Mouse (Mus musculus) heart, embryonic 14.5 days (tissue): ENCODE results near the gene Osm. TPM values are rescaled to one million over a fixed set of nuclear protein-coding genes. Genes with fewer than 3 reads are reported as not detected.
A peak's percentile ranks its signal among the peaks of the same experiment; 100 is the strongest.

ENCODE experiments used
- ATAC-seq: fragments of 200-750 bp; cut with Nextera tagmentation; 2 replicates; pipeline ENCODE4 v1.8.0; 2017; ENCODE audit warnings: low read depth, moderate TSS enrichment; ENCODE audit not compliant: insufficient number of reproducible peaks, insufficient read depth, low FRiP score
- H3K27ac ChIP-seq, 2 experiments: fragments of 200-500 bp in 1 of 2; fragments of 300-500 bp in 1 of 2; sonication (generic) in 1 of 2; replicated peaks in 1 of 2; 2 replicates each; pipeline ENCODE4 v1.5.1; 2012 to 2014; ENCODE audit warnings: low read depth in 2 of 2, low read length in 2 of 2, control low read depth in 1 of 2, mild to moderate bottlenecking in 1 of 2, mixed read lengths in 1 of 2; ENCODE audit not compliant: control insufficient read depth in 1 of 2, insufficient read depth in 1 of 2
- H3K27me3 ChIP-seq: fragments of 300-500 bp; sonication (generic); 2 replicates; pipeline ENCODE4 v1.6.1; 2014; ENCODE audit warnings: mild to moderate bottlenecking, low read length, control low read depth; ENCODE audit not compliant: control insufficient read depth, insufficient read depth
- H3K36me3 ChIP-seq: fragments of 300-500 bp; sonication (generic); 2 replicates; pipeline ENCODE4 v1.6.1; 2014; ENCODE audit warnings: mild to moderate bottlenecking, control low read depth, low read length, mixed read lengths; ENCODE audit not compliant: control insufficient read depth, insufficient read depth
- H3K4me1 ChIP-seq, 2 experiments: fragments of 200-500 bp in 1 of 2; fragments of 300-500 bp in 1 of 2; sonication (generic) in 1 of 2; 2 replicates each; pipeline ENCODE4 v1.6.1; 2012 to 2014; ENCODE audit warnings: low read length in 2 of 2, control low read depth in 1 of 2, mixed read lengths in 1 of 2; ENCODE audit not compliant: control insufficient read depth in 2 of 2, insufficient read depth in 2 of 2
- H3K4me2 ChIP-seq: fragments of 300-500 bp; sonication (generic); 2 replicates; pipeline ENCODE4 v1.6.1; 2014; ENCODE audit warnings: mild to moderate bottlenecking, low read length
- H3K4me3 ChIP-seq, 2 experiments: fragments of 200-500 bp in 1 of 2; fragments of 300-500 bp in 1 of 2; sonication (generic) in 1 of 2; 2 replicates each; pipeline ENCODE4 v1.5.1; 2012 to 2014; ENCODE audit warnings: low read length in 2 of 2, mild to moderate bottlenecking in 2 of 2, control low read depth in 1 of 2, low read depth in 1 of 2, moderate library complexity in 1 of 2; ENCODE audit not compliant: control insufficient read depth in 1 of 2, insufficient read depth in 1 of 2
- H3K9ac ChIP-seq: fragments of 300-500 bp; sonication (generic); 2 replicates; pipeline ENCODE4 v1.6.1; 2014; ENCODE audit warnings: mild to moderate bottlenecking, low read length
- H3K9me3 ChIP-seq: fragments of 300-500 bp; sonication (generic); 2 replicates; pipeline ENCODE4 v1.6.1; 2016; ENCODE audit warnings: low read length, control low read depth; ENCODE audit not compliant: control insufficient read depth
- WGBS: fragments of 180-500 bp; shearing (Covaris S2); extraction: QIAGEN DNeasy Blood & Tissue Kit; methylation state at CpG from one replicate; pipeline ENCODE4 v1.1.7; 2014; 5-methylcytosine and 5-hydroxymethylcytosine counted together
- polyA plus RNA-seq: library from polyadenylated mRNA; unstranded; fragments of >200 nt; fragmentation: Nextera tagmentation; extraction: Ambion mirVana; gene quantifications from 2 replicates; pipeline ENCODE4 v1.2.1, GENCODE M21; 2014

The Osm gene
- polyA plus RNA-seq, 1 experiment from 2014 or later, result not detected

DNA sequence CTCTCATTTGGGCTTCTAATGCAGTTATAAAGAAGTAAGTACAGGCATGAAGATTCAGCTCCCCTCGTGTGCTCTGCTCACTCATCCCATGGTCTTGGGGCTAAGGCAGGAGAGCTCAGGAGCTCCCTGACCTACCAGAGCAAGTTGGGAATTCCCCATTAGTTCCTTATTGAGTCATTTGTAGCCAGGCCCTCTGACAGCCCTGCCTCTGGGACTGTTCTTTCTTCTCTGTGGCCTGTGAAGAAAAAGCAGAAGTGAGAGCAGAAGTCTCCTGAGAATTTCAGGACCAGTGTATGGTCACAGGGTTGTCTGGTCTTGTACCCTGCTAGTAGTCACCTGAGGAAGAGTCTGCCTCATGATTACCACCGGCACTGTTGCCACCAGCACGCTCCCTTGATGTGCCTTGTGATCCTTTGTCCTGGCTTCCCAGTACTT is 40.6 kb upstream of the Osm start:
- WGBS, result 86% methylated on average over 3 of the region's 3 CpGs
- Histone ChIP-seq H3K9ac (no peak overlapping the region), H3K4me2 (no peak overlapping the region)

DNA sequence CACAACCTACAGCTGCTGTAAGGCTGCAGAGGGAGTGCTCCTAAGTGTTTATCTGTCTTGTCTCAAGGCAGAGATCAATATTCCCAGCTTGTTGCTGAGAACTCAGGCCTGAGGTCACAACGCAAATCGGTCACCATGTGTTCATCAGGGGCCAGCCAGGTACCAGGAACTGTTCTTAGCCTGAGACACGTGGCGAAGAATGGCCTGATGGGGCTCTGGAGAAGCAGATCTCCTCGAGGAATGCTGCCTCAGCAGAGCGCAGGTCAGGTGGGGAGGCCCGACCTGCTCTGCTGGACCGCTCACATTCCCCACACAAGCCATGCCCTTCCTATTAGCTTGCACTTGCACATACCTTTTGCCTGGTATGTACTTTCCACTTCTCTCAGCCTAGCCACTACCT is 39.6 kb upstream of the Osm start:
- H3K27ac ChIP-seq, result no peak overlapping the region
- no peak overlapping the region for H3K9ac ChIP-seq

More for the DNA sequence above, 40.6 kb upstream of the Osm start:
- no peaks in the 10 kb centered on the region for H3K4me1 ChIP-seq
- H3K27ac ChIP-seq, result no peak overlapping the region
- no peaks in the 10 kb centered on the region for H3K27me3 ChIP-seq
- H3K4me3 ChIP-seq, result no peak overlapping the region
- H3K36me3 ChIP-seq, result no peaks in the 10 kb centered on the region
- ATAC-seq, result no peak
- no peaks in the 10 kb centered on the region for H3K9me3 ChIP-seq

DNA sequence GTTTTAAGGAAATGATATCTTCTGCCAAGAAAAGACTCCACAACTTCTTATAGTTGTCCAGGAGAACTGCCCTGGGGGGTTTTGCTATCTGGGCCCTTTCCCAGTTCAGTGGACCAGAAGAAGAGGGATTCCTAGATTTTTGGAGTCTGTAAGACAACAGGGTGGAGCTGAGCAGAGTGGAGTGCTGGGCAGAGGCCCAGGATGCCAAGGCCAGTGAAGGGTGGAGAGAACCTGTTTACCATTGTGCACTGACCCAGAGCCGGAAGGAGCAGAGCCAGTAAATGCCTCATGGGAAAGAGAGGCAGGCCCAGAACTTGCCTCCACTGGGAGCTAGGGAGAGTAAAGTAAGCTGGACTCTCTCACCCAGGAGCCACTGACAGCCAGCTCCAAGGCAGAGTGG is 38.5 kb upstream of the Osm start:
- Histone ChIP-seq H3K4me3 (no peak overlapping the region), H3K4me1 (0 out of 4 replicates have a peak, but pooled peaks cover 0 to under 1% of the 10 kb centered on the region in 2 experiments), H3K9me3 (no peaks in the 10 kb centered on the region), H3K27ac (no peak overlapping the region), H3K9ac (no peak overlapping the region), H3K36me3 (no peaks in the 10 kb centered on the region), H3K4me2 (no peak overlapping the region), H3K27me3 (no peaks in the 10 kb centered on the region)
- 68% methylated on average over 1 of the region's 1 CpGs for WGBS
- ATAC-seq, result no peak

More for the DNA sequence above, 39.6 kb upstream of the Osm start:
- Histone ChIP-seq H3K36me3 (no peaks in the 10 kb centered on the region), H3K4me1 (no peaks in the 10 kb centered on the region), H3K4me3 (no peak overlapping the region), H3K4me2 (no peak overlapping the region), H3K9me3 (no peaks in the 10 kb centered on the region), H3K27me3 (no peaks in the 10 kb centered on the region)
- ATAC-seq, result no peak
- 72% methylated on average over 8 of the region's 8 CpGs for WGBS

DNA sequence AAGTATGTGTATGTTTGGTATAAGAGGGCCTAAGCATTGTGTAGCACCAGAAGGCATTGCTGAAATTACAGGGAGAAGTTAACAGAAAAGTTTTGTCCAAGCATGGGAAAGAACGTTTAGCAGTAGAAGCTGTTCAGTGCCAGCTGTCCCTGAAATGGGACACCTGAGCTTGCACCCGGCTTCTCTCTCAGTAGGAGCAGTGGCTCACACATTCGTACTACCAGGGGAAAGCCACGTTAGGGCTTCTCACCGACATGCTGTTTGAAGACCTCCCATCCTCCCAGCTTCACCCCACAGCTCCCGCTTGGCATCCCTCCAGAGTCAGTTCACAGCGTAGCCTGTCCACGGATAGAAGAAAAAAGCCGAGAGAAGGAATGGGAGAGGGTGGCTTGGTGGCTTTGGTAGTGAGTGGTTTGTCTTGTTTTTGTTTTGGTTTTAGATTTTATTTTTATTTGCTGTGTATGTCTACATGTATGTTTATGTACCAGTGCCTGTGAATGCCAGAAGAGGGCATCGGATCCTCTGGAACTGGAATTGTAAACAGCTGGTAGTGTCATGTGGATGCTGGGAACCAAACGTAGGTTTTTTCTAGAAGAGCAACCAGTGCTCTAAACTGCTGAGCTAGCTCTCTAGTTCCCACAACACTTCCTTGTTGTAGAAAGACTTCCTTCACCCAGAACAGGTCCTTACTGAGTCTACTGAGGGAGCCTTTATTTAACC is 34.1 kb upstream of the Osm start:
- Histone ChIP-seq H3K27me3 (no peaks in the 10 kb centered on the region), H3K27ac (peak overlapping the region in 1 of 2 experiments; percentile 17; a peak in 1 of 4 replicates)
- 70% methylated on average over 11 of the region's 11 CpGs for WGBS

DNA sequence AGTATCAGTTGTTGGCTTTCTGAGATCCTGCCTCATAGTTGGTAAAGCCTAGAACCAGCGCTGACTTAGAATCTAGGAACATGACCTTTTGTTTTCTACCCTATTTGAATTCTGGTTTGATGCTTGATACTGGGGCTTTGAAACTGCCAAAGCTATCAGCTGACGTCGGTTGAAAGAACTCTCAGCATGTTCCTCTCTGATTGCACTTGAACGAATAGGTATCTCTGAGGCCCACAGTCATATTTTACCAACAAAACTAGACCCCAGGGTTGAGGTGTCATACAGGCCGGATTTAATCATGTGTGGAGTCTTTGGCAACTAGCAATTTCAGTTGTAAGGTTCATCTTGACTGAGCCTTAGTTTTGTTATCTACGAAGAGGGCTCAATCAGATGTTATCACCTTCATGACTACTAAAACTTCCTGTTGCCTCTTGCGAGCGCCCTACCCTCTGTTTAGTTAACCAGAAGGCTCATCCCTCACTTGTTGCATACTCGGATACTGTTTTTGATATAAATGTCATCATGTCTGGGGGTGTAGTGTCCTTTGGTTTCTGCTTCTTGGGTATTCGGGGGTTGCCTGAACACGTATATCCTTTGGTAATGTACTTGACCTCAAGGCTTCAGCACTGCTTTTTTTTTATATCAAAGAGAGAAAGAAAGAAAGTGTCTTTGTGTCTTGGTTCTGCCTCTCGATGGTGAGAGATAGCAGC is 33.1 kb upstream of the Osm start:
- peaks cover 15% of the 10 kb centered on the region for H3K36me3 ChIP-seq
- no peaks in the 10 kb centered on the region for H3K9me3 ChIP-seq
- H3K27ac ChIP-seq, result peak overlapping the region; percentile 50 to 52
- peaks cover 5 to 19% of the 10 kb centered on the region in 2 experiments for H3K4me1 ChIP-seq
- no peak overlapping the region for H3K4me3 ChIP-seq
- H3K27me3 ChIP-seq, result no peaks in the 10 kb centered on the region
- ATAC-seq, result no peak
- WGBS, result 65% methylated on average over 12 of the region's 12 CpGs
- no peak overlapping the region for H3K9ac ChIP-seq
- H3K4me2 ChIP-seq, result no peak overlapping the region

More for the DNA sequence above, 34.1 kb upstream of the Osm start:
- no peak overlapping the region for H3K4me3 ChIP-seq
- no peak overlapping the region for H3K4me2 ChIP-seq
- no peaks in the 10 kb centered on the region for H3K9me3 ChIP-seq
- peaks cover 5 to 19% of the 10 kb centered on the region in 2 experiments for H3K4me1 ChIP-seq
- H3K36me3 ChIP-seq, result peaks cover 9% of the 10 kb centered on the region
- ATAC-seq, result no peak
- H3K9ac ChIP-seq, result no peak overlapping the region

DNA sequence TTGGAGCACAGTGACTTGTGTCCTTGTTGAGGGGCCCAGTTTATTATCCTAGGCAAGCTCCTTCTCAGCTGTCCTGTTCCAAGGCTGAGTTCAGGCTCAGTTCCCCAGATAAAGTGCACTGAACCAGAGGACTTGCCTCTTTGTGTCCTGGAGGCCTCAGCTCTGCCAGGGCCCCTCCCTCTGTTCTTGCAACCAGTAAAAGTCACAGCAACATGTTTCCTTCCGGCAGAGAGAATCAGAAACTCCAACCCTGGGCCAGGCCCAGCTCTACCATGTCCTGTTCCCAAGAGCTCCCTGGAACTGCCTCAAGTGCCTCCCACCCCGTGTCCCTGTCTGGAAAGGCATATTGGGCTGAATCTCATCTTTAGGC is 32.5 kb upstream of the Osm start:
- WGBS, result 18% methylated on average over 2 of the region's 2 CpGs
- no peak overlapping the region for H3K4me3 ChIP-seq
- H3K27me3 ChIP-seq, result no peaks in the 10 kb centered on the region
- H3K4me2 ChIP-seq, result no peak overlapping the region
- H3K36me3 ChIP-seq, result peaks cover 15% of the 10 kb centered on the region
- H3K27ac ChIP-seq, result peak overlapping the region; percentile 50 to 52
- H3K9ac ChIP-seq, result no peak overlapping the region
- peaks cover 5 to 19% of the 10 kb centered on the region in 2 experiments for H3K4me1 ChIP-seq
- no peaks in the 10 kb centered on the region for H3K9me3 ChIP-seq
- ATAC-seq, result peak; percentile 72

DNA sequence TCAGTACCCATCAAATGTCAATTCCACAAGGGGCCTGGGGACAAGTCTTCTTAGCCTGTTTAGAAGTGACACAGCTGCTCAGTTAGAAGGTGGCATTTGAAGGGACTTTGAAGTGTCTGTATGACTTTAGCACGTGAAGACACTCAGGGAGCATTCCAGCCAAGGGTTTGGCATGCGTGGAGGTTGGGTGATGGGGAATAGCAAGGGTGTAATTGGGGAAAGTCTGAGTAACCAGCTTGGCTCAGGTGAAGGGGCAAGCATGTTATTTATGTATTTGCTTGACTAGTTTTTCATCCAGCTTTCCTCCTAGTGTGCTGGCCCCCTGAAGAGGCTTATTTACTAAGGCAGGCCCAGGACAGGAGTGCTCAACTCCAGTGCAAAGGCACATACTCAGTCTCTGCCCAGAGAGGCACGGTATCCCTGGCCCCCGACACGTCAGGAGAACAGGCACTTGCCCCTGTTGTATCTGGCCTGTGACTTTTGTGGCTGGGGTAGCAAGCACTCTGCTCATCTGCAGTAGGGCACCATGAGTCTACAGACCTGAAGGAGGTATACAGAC is 31.0 kb upstream of the Osm start:
- WGBS, result 73% methylated on average over 5 of the region's 5 CpGs
- Histone ChIP-seq H3K36me3 (peaks cover 25% of the 10 kb centered on the region), H3K9ac (no peak overlapping the region), H3K4me3 (no peak overlapping the region), H3K4me1 (peaks cover 5 to 19% of the 10 kb centered on the region in 2 experiments), H3K4me2 (no peak overlapping the region), H3K27me3 (no peaks in the 10 kb centered on the region), H3K27ac (no peak overlapping the region), H3K9me3 (no peaks in the 10 kb centered on the region)
- no peak for ATAC-seq
